Mouse (Mus musculus): ENCODE results near the gene Cacna1g.

DNA sequence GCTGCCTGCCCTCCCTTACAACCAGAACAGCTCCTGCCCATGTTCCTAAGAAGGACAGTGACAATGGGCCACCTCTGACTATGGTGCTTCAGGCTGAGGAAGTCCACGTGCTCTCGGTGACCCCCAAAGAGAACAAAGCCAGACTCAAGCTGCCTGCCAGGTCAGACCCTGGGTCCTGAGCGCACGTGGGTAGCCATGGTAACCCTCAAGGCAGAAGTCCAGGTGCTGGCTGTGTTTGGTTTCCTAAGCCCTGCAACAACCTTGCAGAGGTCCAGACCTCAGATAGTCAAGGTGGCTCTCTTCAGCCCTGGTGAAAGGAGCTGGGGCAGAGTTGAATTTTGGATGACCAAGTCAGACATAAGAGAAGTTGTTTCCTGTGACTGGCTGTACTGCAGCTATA lies 15.7 kb upstream of the Cacna1g start:
- TF ChIP-seq CTCF (IDR thresholded peaks at IDR 0.05; ENCODE audit: low read depth, low read length) (no peak), POLR2A (IDR thresholded peaks at IDR 0.05; ENCODE audit: borderline replicate concordance, low read depth, low read length) (no peak)

Measured in bone marrow macrophage, adult 2 months (primary cell).